Mouse (Mus musculus) adrenal gland, adult 8-10 months (tissue): ENCODE measurements around the gene Olfr961. TPM values are rescaled to one million over a fixed set of nuclear protein-coding genes. Genes with fewer than 3 reads are reported as not detected.

Experiments used
- DNase-seq: peaks from one replicate; pipeline ENCODE4 v3.0.0; 2022
- total RNA-seq, 4 experiments: library from RNA; stranded (reverse); gene quantifications; 2 replicates each; pipeline ENCODE4 v1.2.4; 2022

The Olfr961 gene
- total RNA-seq = not detected

DNA sequence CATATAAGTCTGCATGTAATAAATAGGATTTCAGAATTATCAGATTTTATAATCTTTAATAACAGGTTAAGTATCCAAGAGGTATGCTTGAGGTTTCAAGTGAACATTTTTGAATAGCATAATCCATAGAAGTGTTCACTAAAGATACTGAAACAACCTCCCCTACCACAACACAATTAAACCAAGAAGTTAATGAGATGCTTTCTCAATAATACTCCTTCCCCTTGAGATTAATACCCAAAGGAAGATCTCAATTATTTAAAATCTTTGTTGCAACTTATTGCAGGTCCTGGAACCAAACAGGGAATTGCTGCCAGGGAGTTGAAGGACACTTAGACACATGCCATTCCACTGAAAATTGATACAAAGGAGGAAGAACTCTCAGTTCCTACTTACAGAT lies at the start of gene Olfr961:
TSS of gene Olfr961 (plus strand) at position 301 of the 400 bp plus-strand sequence.
- DNase-seq = no peak

DNA sequence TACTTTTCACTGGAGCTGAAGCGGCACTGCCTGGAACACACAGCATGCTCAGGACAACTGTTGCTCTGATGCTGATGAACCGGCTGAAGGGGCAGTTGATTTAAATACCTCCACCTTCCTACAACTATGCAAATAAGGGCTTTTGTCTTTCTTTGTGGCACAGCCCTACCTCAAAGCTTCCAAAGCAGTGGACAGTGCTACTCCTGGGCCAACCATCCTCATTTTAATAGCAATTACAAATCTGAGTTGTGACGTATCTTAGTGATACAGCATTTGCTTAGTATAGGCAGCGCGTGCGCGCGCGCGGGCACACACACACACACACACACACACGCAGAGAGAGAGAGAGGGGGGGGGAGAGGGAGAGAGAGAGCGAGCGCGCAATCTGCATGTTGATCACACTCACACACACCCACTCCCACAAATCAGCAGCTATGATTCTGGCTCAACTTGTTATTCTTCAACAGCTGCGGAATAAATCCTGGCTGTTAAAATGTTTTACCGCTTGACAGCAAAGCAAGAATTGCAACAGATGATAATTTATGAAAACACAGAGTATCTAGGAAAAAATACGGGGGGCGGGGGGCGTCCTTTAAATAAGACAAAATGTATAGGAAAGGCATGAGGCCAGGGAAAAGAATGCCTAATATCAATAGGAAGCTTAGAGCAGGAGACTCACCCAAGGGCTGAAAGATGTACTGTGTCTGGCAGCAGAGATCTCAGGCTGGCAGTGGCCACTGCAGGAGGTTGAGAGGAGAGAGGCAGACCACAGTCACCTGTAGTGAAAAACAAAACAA lies 42.2 kb upstream of the Olfr961 start:
- no peak for DNase-seq

DNA sequence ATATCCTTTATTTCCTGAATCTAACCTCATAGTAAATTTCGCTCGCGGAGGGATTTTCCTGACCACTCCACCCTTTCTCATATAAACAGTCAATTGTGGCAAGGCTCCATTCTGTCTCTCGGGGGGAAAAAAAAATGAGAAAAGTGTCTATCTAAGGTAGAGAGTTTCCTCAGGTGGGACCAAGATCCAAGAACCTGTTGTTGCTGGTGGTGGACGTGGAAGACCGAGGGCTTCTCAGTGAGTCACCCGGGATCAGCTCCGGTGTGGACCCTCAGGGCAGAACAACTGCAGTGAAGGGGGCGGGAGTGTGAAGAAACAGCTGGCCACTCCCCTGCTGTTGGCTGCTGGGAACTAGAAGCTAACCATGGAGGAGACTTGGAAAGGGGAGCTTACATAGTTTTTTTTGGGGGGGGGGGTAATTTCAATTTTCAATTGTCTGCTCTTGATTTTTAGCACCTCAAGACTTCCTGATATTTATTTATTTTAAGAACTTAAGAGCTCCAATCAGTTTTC lies 41.5 kb upstream of the Olfr961 start:
- DNase-seq = no peak

DNA sequence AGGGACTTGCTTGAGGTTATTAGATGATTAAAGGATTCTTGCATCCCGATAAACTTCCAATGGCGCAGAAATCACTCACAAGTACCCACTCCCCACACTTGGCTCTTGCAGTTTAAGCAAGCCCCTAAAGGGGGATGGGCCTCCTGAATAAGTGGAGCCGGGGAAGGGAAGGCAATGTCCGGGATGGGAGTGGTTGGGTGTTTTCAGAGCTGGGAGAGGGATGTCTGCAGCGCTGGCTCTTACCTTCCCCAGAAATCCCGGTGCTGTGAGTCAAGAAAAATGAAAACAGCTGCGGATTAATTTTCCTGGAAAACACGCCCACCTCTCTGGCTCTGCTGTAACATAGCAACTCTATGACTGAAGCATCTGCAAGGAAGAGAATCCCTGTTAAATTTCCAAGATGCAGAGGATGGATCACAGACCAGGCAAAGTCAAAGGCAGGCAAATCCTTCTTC lies 40.9 kb upstream of the Olfr961 start, which contains the start of gene AW551984:
TSS of gene AW551984 (minus strand) at position 405 of the 455 bp plus-strand sequence.
- DNase-seq = no peak

DNA sequence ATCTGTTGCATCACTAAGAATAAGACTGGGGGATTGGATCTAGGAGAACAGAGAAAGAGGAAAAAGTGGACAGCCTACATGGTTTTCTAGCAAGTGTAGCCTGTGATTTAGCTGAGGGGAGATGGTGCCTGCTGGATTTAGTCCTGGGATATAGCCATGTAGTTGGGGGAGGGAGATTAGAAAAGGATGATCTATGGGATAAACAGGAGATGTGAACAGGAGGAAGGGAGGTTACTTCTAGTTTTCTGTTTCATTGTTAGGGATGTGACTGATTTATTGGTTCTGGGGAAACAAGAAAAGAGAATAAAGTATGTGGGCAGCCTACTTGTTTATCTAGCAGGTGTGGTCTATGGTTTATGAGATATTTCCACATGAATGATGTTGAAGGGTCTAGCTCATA lies 36.4 kb upstream of the Olfr961 start:
- DNase-seq = no peak

DNA sequence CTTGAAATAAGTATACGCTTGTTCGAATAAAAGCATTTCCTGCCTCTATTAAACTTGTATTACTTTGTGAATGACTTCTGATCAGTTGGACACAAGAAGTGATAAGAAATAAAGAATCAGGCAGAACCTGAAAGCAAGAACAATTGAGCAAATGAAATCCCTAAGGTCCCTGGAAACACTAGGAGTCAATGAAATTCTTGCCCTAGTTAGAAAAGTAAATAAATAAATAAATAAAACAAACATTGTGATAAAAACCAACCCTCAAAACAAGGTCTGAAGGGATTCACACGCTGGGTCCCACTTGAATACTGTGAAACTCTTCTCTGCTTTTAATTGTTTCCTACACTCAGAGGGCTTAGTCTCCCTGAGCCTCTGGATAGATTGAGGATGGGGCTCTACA lies 34.5 kb upstream of the Olfr961 start, which contains the start of gene Olfr148:
TSS of gene Olfr148 (plus strand) at position 301 of the 400 bp plus-strand sequence.
- DNase-seq = no peak

DNA sequence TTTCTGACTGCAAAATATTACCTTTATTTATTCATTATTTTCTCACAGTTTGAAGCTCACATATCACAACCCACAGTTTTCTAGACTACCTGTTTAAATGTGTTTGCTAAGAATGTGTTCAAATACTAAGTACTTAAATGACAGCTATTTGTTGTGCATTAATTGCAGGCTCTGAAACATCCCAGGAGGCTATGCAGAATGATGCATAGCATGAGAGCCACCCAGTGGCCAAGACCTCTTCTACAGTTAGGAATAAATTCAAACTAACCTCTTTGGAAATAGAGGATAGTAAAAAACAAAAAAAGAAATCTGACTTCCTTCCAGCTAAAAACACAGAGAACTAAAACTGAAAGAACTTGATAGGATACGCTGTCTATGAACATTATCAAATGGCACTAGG lies 32.9 kb upstream of the Olfr961 start:
- no peak for DNase-seq

DNA sequence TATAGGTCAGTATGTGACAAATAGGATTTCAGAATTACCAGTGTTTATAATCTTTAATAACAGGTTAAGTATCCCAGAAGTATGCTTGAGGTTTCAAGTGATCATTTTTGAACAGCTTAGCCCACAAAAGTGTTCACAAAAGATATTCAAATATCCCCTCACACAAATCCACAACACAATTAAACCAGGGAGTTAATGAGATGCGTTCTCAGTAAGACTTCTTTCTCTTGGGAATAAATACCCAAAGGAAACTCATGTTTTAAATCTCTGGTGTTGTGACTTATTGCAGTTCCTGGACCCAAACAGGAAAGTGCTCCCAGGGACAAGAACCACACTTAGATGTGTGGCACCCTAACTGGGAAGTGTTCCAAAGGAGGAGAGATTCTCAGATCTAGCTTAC lies 23.8 kb upstream of the Olfr961 start, which contains the start of gene Olfr960:
TSS of gene Olfr960 (plus strand) at position 301 of the 400 bp plus-strand sequence.
- DNase-seq = no peak

DNA sequence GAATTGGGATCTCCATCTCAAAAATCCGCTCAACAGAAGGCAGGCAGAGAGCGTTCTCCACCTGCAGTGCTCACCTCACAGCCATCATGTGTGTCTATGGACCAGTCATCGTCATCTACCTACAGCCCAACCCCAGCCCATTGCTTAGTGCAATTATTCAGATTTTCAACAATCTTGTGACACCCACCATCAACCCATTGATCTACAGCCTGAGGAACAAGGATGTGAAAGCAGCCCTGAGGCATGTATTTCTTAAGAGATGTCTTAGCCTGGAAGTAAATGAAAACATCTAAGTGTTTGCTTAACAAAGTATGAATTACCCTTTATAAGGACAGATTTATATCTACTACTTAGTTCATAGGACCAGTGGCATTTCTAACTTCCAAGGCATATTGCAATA lies 21.1 kb upstream of the Olfr961 start:
- DNase-seq = no peak

DNA sequence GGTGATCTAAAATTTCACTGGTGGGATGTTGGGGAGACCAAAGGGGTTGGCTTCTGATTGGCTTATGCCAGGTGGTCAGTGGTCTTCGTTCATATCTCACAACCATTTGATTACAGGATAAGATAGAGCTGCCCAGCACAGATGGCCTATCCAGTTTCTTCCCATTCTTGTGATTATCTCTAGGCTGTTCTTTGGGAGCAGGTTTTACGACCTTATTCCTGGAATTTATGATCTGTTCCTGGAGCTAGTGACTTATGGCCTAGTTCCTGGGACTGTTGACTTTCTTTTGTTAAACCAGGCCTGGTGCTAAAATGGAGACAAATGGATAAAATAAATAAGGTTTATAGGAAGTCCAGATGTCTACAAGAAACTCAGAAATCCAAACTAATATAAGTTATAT lies 20.2 kb upstream of the Olfr961 start:
- DNase-seq = no peak

DNA sequence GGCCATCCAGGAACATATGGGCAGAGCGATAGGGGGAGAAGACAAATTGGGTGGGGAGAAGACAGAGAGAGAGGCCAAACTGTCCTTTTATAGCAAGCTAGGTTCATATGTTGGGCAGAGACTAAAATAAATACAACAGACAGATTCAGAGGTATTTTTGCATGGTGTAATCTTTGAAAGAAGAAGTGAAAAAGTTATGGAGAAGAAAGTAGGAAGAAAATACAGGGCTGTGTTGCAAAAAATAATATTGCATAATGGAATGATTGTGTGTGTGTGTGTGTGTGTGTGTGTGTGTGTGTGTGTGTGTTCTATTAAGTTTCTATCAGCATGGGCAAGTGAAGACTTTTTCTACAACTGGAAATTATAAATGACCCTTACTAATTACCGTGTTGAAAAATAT lies 15.8 kb upstream of the Olfr961 start:
- no peak for DNase-seq

DNA sequence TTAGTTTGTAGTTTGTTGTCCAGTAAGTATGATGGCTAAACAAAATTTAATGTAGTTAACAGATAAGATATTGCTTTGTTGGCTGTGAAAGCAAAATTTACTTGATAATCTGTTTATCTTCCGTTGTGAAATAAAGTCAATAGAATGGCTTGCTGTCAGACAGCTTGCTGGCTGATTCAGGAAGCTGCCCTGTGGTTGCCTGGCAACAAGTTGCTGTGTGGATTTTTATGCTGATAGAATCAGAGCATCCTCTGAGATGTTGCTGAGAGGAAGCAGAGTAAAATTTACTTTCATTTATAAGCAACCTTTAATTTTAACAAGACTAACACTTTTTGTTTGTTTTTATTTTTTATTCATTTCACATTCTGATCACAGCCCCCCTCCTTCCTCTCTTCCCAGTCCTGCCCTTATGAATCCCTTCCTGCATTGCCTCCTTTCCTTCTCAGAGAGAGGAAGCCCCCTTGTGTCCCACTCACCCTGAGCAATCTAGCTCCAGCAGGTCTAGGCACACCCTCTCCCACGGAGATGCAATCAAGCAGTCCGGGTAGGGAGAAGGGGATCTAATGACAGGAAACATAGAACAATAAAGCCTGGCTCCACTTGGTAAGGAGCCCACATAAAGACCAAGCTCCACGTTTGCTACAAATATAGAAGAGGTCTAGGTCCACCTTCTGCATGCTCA lies 10.8 kb upstream of the Olfr961 start:
- DNase-seq = no peak

DNA sequence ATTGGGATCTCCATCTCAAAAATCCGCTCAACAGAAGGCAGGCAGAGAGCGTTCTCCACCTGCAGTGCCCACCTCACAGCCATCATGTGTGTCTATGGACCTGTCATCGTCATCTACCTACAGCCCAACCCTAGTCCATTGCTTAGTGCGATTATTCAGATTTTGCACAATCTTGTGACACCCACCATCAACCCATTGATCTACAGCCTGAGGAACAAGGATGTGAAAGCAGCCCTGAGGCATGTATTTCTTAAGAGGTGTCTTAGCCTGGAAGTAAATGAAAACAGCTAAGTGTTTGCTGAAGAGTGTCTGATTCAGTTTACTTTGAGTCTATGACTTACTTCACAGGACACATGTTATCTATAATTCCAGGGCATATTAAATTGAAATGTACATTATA lies 2.5 kb downstream of the Olfr961 start:
- no peak for DNase-seq

DNA sequence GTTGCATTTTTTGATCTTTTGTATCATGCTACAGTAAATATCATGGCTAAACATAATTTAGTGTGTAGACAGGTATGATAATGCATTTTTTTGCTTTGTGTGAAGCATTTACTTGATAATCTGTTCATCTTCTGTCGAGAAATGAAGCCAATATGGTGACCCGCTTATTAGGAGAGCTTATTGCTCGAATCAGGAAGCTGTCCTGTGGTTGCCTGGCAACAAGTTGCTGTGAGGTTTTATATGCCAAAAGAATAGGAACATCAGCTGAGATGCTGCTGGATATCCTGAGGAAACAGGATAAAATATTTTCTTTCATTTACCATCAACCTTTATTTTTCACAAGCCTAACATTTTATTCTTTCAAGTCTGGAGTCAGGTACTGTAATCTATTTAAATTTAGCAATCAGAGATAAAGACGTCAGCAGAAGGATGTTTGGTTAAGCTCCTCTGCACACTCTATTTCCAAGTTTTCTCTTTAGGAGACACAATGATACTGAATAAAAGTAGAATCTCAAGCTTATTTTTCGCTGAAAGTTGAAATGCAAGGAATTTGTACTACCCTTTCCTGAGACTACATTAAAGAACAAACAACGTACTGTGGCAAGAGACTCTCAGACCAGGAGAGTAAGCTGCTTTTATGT lies 10.0 kb downstream of the Olfr961 start:
- no peak for DNase-seq

DNA sequence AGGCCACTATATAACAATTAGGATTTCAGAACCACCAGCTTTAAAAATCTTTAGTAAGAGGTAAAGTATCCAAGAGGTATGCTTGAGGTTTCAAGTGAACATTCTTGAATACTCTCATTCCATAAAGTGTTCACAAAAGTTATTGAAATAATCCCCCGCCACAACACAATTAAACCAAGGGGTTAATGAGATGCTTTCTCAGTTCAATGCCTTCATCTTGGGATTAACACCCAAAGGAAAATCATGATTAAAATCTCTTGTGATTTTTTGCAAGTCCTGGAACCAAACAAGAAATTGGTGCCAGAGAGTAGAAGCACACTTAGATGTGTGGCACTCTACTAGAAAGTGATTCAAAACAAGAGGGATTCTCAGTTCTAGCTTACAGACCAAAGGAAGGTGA lies 22.0 kb downstream of the Olfr961 start, which contains the start of gene Olfr963:
TSS of gene Olfr963 (plus strand) at position 301 of the 400 bp plus-strand sequence.
- no peak for DNase-seq

DNA sequence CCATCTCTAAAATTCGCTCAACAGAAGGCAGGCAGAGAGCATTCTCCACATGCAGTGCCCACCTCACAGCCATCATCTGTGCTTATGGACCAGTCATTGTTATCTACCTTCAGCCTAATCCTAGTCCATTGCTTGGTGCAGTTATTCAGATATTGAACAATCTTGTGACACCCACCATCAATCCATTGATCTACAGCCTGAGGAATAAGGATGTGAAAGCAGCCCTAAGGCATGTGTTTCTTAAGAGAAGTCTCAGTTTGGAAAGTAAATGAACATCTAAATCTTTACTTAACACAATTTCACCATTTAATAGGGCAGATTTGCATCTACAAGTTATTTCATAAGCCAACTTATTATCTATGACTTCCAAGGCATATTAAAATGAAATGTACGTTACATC lies 24.8 kb downstream of the Olfr961 start:
- no peak for DNase-seq

DNA sequence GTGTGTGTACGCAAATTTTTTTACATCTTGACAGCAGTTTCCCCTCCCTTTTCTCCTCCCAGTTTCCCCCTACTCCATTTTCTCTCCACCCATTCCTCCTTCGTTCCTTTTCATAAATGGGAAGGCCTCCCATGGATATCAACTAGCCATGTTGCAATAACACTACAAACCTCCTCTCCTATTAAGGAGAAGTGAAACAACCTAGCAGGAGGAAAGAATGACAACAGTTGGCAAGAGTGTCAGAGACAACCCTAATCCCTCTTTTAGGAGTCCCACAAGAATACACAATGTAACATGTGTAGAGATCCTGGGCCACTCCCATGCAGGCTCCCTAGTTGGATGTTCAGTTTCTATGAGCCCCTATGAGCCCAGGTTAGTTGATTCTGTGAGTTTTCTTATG lies 29.9 kb downstream of the Olfr961 start:
- no peak for DNase-seq

DNA sequence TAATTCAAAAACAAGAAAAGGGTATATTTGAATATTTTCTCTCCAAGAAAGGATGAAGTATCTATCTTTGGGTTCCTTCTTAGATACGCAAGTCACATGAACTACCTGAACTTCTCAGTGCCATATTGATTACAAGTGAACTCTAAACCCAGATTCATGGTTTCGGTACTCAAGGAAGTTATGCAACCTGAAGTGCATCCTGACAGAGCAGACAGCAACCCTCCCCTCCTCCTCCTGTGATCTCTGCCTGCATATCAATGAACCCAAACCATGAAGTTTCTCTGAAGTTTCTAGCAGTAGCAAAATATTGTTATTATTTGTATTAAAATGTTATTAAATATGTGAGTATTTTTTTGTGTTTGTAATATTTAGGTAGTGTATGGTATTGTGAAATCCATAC lies 33.7 kb downstream of the Olfr961 start:
- no peak for DNase-seq

DNA sequence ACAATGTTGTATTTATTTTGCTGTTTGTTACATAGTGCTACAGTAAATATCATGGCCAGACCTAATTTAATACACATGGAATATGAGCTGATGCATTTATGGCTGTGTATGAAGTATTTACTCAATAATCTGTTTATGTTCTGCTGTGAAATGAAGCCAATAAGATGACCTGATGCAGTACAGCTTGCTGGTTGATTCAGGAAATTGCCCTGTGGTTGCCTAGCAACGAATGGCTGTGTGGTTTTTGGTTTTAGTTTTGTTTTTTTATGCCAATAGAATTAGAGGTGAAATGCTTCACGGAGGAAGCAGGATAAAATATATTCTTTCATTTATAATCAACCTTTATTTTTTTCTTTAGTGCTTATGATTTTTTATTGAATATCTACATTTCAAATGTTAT lies 34.4 kb downstream of the Olfr961 start:
- no peak for DNase-seq
